Mouse (Mus musculus): ENCODE results near the gene Proser2. TPM values are rescaled to one million over a fixed set of nuclear protein-coding genes. Genes with fewer than 3 reads are reported as not detected.

Proser2 gene
- not detected for polyA plus RNA-seq (2017; shearing (Covaris generic))

DNA sequence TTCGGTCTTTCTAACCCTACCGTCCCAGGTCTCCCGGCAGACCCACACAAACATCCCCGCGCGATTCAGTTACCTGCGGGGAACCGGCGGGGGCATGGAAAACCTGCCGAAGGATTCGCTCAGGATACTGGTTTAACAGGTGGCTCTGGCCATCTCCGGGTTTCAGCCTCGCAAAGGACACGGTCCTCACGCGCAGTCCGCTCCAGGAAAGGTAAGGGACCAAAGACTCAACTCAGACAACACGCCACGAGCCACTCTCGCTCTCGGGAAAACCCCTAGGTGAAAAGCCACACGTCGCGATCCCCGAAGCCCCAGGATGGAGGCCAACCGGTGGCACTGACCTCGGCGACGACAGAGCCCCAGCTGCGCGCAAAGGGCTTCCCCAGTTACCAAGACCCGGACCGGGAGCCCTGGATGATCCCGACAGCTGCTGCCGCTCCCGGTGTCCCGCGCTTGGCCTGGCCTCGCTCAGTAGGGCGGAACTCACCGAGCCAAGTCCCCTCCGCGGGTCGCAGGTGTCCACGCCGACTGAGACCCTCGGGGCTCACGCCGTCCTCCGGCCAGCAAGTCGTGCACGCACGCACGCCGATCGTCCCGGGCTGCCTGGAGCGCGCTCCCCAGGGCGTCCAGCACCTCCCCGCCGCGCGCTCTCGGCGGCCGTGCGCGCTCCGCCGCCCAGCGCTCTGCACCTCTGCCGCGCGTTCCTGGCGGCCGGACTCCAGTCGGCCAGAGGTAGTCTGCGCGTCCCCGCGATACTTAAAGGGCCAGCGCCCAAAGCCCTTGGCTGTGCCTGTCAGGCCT, at the start of gene Proser2:
Gene Proser2 (minus strand): TSS at position 657 of the 801 bp plus-strand sequence.

Other genes starting within 250 kb of the Proser2 start
- 24.7 TPM for gene Sec61a2, start 234.8 kb downstream of the Proser2 start, polyA plus RNA-seq (2017; shearing (Covaris generic))
- not detected for gene Dhtkd1, start 187.4 kb downstream of the Proser2 start, polyA plus RNA-seq (2017; shearing (Covaris generic))
- 21.6 TPM for gene Upf2, start 178.7 kb downstream of the Proser2 start, polyA plus RNA-seq (2017; shearing (Covaris generic))
- 0.73 TPM for gene Echdc3, start 82.8 kb upstream of the Proser2 start, polyA plus RNA-seq (2017; shearing (Covaris generic))
- 11.1 TPM for gene Usp6nl, start 192.5 kb upstream of the Proser2 start, polyA plus RNA-seq (2017; shearing (Covaris generic))